Mouse (Mus musculus): Measurements from ENCODE around the gene Wipf1. TPM values are rescaled to one million over a fixed set of nuclear protein-coding genes. Genes with fewer than 3 reads are reported as not detected.

Wipf1 gene
- polyA plus RNA-seq, 1 experiment from 2014 or later, result 8.2 TPM

GRCm38 (mm10) chr2:73491442-73492241 is 37.9 kb downstream of the Wipf1 start:
- H3K27ac ChIP-seq (ENCODE audit: low read depth, low read length), result no peak overlapping the region

GRCm38 (mm10) chr2:73490466-73490865 is 39.1 kb downstream of the Wipf1 start:
- DNase-seq (ENCODE audit: low spot score, missing footprints) (no peak), ATAC-seq (ENCODE audit: low FRiP score) (no peak)
- no peak overlapping the region for H3K9ac ChIP-seq (ENCODE audit: low read length)
- H3K27ac ChIP-seq (ENCODE audit: low read depth, low read length), result no peak overlapping the region
- H3K9me3 ChIP-seq (ENCODE audit: control insufficient read depth, low read length), result no peaks in the 10 kb centered on the region
- no peaks in the 10 kb centered on the region for H3K36me3 ChIP-seq (ENCODE audit: control insufficient read depth, insufficient read depth, low read length)
- H3K27me3 ChIP-seq (ENCODE audit: control insufficient read depth, insufficient read depth, low read length), result no peaks in the 10 kb centered on the region
- H3K4me1 ChIP-seq (ENCODE audit: control insufficient read depth, insufficient read depth, low read length), result peaks cover under 1% of the 10 kb centered on the region; the same call in 1 of the 2 replicates
- no peak overlapping the region for H3K4me3 ChIP-seq (ENCODE audit: low read depth, low read length)
- no peak overlapping the region for H3K4me2 ChIP-seq
- WGBS, result 95% methylated on average over 1 of the region's 1 CpGs

More at GRCm38 (mm10) chr2:73491442-73492241, 37.9 kb downstream of the Wipf1 start:
- 0 out of 2 replicates have a peak, but pooled peaks have one; percentile 24 for ATAC-seq (ENCODE audit: low FRiP score)
- WGBS, result 74% methylated on average over 9 of the region's 9 CpGs
- Histone ChIP-seq H3K4me2 (no peak overlapping the region), H3K9ac (ENCODE audit: low read length) (no peak overlapping the region), H3K4me3 (ENCODE audit: low read depth, low read length) (no peak overlapping the region), H3K27me3 (ENCODE audit: control insufficient read depth, insufficient read depth, low read length) (no peaks in the 10 kb centered on the region), H3K36me3 (ENCODE audit: control insufficient read depth, insufficient read depth, low read length) (no peaks in the 10 kb centered on the region), H3K9me3 (ENCODE audit: control insufficient read depth, low read length) (no peaks in the 10 kb centered on the region), H3K4me1 (ENCODE audit: control insufficient read depth, insufficient read depth, low read length) (no peaks in the 10 kb centered on the region)
- no peak for DNase-seq (ENCODE audit: low spot score, missing footprints)

- no peak overlapping the region for H3K4me2 ChIP-seq
- ATAC-seq (ENCODE audit: low FRiP score) (no peak), DNase-seq (ENCODE audit: low spot score, missing footprints) (no peak)
- no peak overlapping the region for H3K4me3 ChIP-seq (ENCODE audit: low read depth, low read length)
- no peak overlapping the region for H3K9ac ChIP-seq (ENCODE audit: low read length)
- H3K4me1 ChIP-seq (ENCODE audit: control insufficient read depth, insufficient read depth, low read length), result peaks cover 15% of the 10 kb centered on the region
- H3K27ac ChIP-seq (ENCODE audit: low read depth, low read length), result no peak overlapping the region
- 89% methylated on average over 8 of the region's 8 CpGs for WGBS
- H3K36me3 ChIP-seq (ENCODE audit: control insufficient read depth, insufficient read depth, low read length), result no peaks in the 10 kb centered on the region
- no peaks in the 10 kb centered on the region for H3K9me3 ChIP-seq (ENCODE audit: control insufficient read depth, low read length)
- H3K27me3 ChIP-seq (ENCODE audit: control insufficient read depth, insufficient read depth, low read length), result no peaks in the 10 kb centered on the region
Observed at GRCm38 (mm10) chr2:73486120-73486601, 43.4 kb downstream of the Wipf1 start.

GRCm38 (mm10) chr2:73485236-73486119 is 44.1 kb downstream of the Wipf1 start:
- no peak overlapping the region for H3K9ac ChIP-seq (ENCODE audit: low read length)
- ATAC-seq (ENCODE audit: low FRiP score), result no peak
- H3K36me3 ChIP-seq (ENCODE audit: control insufficient read depth, insufficient read depth, low read length), result no peaks in the 10 kb centered on the region
- no peaks in the 10 kb centered on the region for H3K27me3 ChIP-seq (ENCODE audit: control insufficient read depth, insufficient read depth, low read length)
- H3K4me3 ChIP-seq (ENCODE audit: low read depth, low read length), result no peak overlapping the region
- no peak for DNase-seq (ENCODE audit: low spot score, missing footprints)
- H3K9me3 ChIP-seq (ENCODE audit: control insufficient read depth, low read length), result no peaks in the 10 kb centered on the region
- H3K4me1 ChIP-seq (ENCODE audit: control insufficient read depth, insufficient read depth, low read length), result peaks cover 15% of the 10 kb centered on the region
- H3K27ac ChIP-seq (ENCODE audit: low read depth, low read length), result no peak overlapping the region; the same call in 1 of the 2 replicates
- 80% methylated on average over 26 of the region's 26 CpGs for WGBS
- H3K4me2 ChIP-seq, result no peak overlapping the region

- Histone ChIP-seq H3K27me3 (ENCODE audit: control insufficient read depth, insufficient read depth, low read length) (no peaks in the 10 kb centered on the region), H3K9me3 (ENCODE audit: control insufficient read depth, low read length) (no peaks in the 10 kb centered on the region), H3K9ac (ENCODE audit: low read length) (0 out of 2 replicates have a peak overlapping the region, but pooled peaks have one; percentile 16), H3K36me3 (ENCODE audit: control insufficient read depth, insufficient read depth, low read length) (no peaks in the 10 kb centered on the region), H3K4me2 (peak overlapping the region; percentile 20; the same call in 1 of the 2 replicates), H3K4me3 (ENCODE audit: low read depth, low read length) (no peak overlapping the region), H3K4me1 (ENCODE audit: control insufficient read depth, insufficient read depth, low read length) (peaks cover 15% of the 10 kb centered on the region), H3K27ac (ENCODE audit: low read depth, low read length) (peak overlapping the region; percentile 40)
- DNase-seq (ENCODE audit: low spot score, missing footprints) (peak; percentile 85), ATAC-seq (ENCODE audit: low FRiP score) (no peak)
- 52% methylated on average over 15 of the region's 15 CpGs for WGBS
Observed at GRCm38 (mm10) chr2:73484561-73485235, 44.8 kb downstream of the Wipf1 start.

- no peaks in the 10 kb centered on the region for H3K27me3 ChIP-seq (ENCODE audit: control insufficient read depth, insufficient read depth, low read length)
- 90% methylated on average over 6 of the region's 6 CpGs for whole genome bisulfite sequencing
- H3K27ac ChIP-seq (ENCODE audit: low read depth, low read length), result no peak overlapping the region
- no peak overlapping the region for H3K9ac ChIP-seq (ENCODE audit: low read length)
- H3K4me2 ChIP-seq, result no peak overlapping the region
- H3K4me1 ChIP-seq (ENCODE audit: control insufficient read depth, insufficient read depth, low read length), result 0 out of 2 replicates have a peak, but pooled peaks cover 2% of the 10 kb centered on the region
- H3K36me3 ChIP-seq (ENCODE audit: control insufficient read depth, insufficient read depth, low read length), result no peaks in the 10 kb centered on the region
- DNase-seq (ENCODE audit: low spot score, missing footprints) (no peak), ATAC-seq (ENCODE audit: low FRiP score) (no peak)
- no peak overlapping the region for H3K4me3 ChIP-seq (ENCODE audit: low read depth, low read length)
- H3K9me3 ChIP-seq (ENCODE audit: control insufficient read depth, low read length), result no peaks in the 10 kb centered on the region; the same call in 1 of the 2 replicates
Observed at GRCm38 (mm10) chr2:73478805-73479204, 50.7 kb downstream of the Wipf1 start.

GRCm38 (mm10) chr2:73477501-73477900 is 52.0 kb downstream of the Wipf1 start:
- no peak for ATAC-seq (ENCODE audit: low FRiP score)
- H3K9me3 ChIP-seq (ENCODE audit: control insufficient read depth, low read length), result no peaks in the 10 kb centered on the region; the same call in 1 of the 2 replicates
- H3K27me3 ChIP-seq (ENCODE audit: control insufficient read depth, insufficient read depth, low read length), result no peaks in the 10 kb centered on the region
- WGBS, result 91% methylated on average over 7 of the region's 7 CpGs
- no peak overlapping the region for H3K27ac ChIP-seq (ENCODE audit: low read depth, low read length)
- no peaks in the 10 kb centered on the region for H3K36me3 ChIP-seq (ENCODE audit: control insufficient read depth, insufficient read depth, low read length)
- DNase-seq (ENCODE audit: low spot score, missing footprints), result no peak
- no peak overlapping the region for H3K9ac ChIP-seq (ENCODE audit: low read length)
- H3K4me1 ChIP-seq (ENCODE audit: control insufficient read depth, insufficient read depth, low read length), result 0 out of 2 replicates have a peak, but pooled peaks cover 2% of the 10 kb centered on the region
- no peak overlapping the region for H3K4me3 ChIP-seq (ENCODE audit: low read depth, low read length)
- H3K4me2 ChIP-seq, result no peak overlapping the region

GRCm38 (mm10) chr2:73475519-73475918 is 54.0 kb downstream of the Wipf1 start:
- H3K9ac ChIP-seq (ENCODE audit: low read length), result no peak overlapping the region
- no peak overlapping the region for H3K27ac ChIP-seq (ENCODE audit: low read depth, low read length)
- H3K9me3 ChIP-seq (ENCODE audit: control insufficient read depth, low read length), result no peaks in the 10 kb centered on the region; the same call in 1 of the 2 replicates
- H3K4me3 ChIP-seq (ENCODE audit: low read depth, low read length), result no peak overlapping the region
- H3K27me3 ChIP-seq (ENCODE audit: control insufficient read depth, insufficient read depth, low read length), result no peaks in the 10 kb centered on the region
- H3K36me3 ChIP-seq (ENCODE audit: control insufficient read depth, insufficient read depth, low read length), result no peaks in the 10 kb centered on the region
- 73% methylated on average over 3 of the region's 3 CpGs for WGBS
- ATAC-seq (ENCODE audit: low FRiP score), result no peak
- H3K4me1 ChIP-seq (ENCODE audit: control insufficient read depth, insufficient read depth, low read length), result no peaks in the 10 kb centered on the region
- no peak for DNase-seq (ENCODE audit: low spot score, missing footprints)
- H3K4me2 ChIP-seq, result no peak overlapping the region
